Mouse (Mus musculus): ENCODE results near the gene Csnk2a2. TPM values are rescaled to one million over a fixed set of nuclear protein-coding genes. Genes with fewer than 3 reads are reported as not detected.
A peak's percentile ranks its signal among the peaks of the same experiment; 100 is the strongest.

Gene Csnk2a2
- polyA plus RNA-seq, 1 experiment from 2014 or later: 17.5 TPM

DNA sequence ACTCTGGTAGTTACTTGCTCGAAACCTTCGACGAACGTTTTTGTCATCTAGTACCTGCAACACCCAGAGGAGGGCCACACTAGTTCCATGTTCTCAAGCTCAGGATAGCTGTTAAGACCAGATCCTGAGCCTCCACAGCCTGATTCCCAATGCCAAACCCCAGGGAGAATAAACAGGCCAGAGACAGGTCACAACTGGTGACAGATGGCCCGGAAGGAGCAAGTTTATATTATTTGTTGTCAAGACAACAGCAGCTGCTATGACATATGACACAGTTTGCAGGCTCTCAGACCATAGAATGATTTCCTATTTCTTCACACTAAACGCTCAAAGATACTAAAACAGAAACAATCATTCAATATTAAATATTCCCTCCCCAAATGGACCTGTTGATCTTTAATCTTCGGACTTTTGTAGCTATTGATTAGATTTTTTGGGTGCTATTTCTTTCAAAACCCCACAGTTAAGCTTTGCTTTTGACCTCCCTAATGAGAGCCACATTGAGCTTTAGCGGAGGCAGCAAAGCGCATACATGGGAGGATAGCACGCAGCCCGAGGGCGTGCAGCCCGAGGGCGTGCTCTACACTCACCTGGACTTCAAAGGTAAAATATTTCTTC is 67.5 kb downstream of the Csnk2a2 start:
- H3K4me1 ChIP-seq (replicated peaks; ENCODE audit: control insufficient read depth, insufficient read depth, low read length): peaks cover 14% of the 10 kb centered on the region; the same call in 1 of the 2 replicates
- no peak overlapping the region for H3K9ac ChIP-seq (ENCODE audit: low read length)
- no peaks in the 10 kb centered on the region for H3K27me3 ChIP-seq (replicated peaks; ENCODE audit: control insufficient read depth, insufficient read depth, low read length)
- DNase-seq (ENCODE audit: low spot score): no peak
- 89% methylated on average over 14 of the region's 14 CpGs for WGBS
- H3K9me3 ChIP-seq (ENCODE audit: control insufficient read depth, low read length): no peaks in the 10 kb centered on the region
- H3K4me3 ChIP-seq (ENCODE audit: low read depth, low read length): no peak overlapping the region
- no peak for ATAC-seq (replicated peaks; ENCODE audit: low FRiP score, low TSS enrichment, low read depth)
- no peak overlapping the region for H3K4me2 ChIP-seq (ENCODE audit: low read length)
- peaks cover 43% of the 10 kb centered on the region for H3K36me3 ChIP-seq (ENCODE audit: control insufficient read depth, insufficient read depth, low read length)
- H3K27ac ChIP-seq (ENCODE audit: low read depth): no peak overlapping the region

DNA sequence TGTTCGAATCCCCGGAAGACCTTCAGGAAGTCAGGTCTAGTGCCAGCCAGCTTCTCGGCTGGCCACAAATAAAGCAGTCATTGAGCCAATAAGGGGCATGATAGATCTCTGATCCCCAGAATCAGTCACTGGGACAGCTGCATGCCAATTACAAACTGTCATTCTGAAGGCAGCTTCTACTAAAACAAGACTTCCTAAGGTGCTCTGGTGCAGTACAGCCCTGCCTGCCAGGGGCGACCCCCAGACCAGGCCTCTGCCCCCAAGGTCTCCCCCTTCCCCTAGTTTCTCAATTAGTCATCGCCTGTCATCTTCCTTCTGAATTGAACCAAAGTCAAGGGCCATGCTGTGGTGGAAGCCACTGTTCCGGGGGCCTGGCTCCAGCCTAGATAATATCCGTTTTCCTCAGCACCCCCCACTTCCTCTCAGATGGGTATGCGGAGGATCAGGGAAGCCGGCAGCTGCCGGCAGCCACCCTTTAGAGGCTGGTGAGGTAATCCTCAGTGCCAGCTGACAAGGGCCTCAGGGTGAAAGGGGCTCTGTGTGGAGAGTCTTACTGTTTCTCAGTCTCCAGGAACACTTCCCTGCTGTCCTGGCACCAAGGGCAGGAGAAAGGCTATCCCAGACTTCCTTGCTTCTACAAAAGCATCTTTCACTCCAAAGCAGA is 78.4 kb downstream of the Csnk2a2 start:
- DNase-seq (ENCODE audit: low spot score): no peak
- ATAC-seq (replicated peaks; ENCODE audit: low FRiP score, low TSS enrichment, low read depth): peak; percentile 78; the same call in 1 of the 2 replicates
- no peak overlapping the region for H3K27ac ChIP-seq (ENCODE audit: low read depth)
- WGBS: 44% methylated on average over 10 of the region's 10 CpGs
- no peaks in the 10 kb centered on the region for H3K36me3 ChIP-seq (ENCODE audit: control insufficient read depth, insufficient read depth, low read length)
- no peaks in the 10 kb centered on the region for H3K27me3 ChIP-seq (replicated peaks; ENCODE audit: control insufficient read depth, insufficient read depth, low read length)
- no peak overlapping the region for H3K9ac ChIP-seq (ENCODE audit: low read length)
- H3K4me3 ChIP-seq (ENCODE audit: low read depth, low read length): no peak overlapping the region
- H3K9me3 ChIP-seq (ENCODE audit: control insufficient read depth, low read length): no peaks in the 10 kb centered on the region
- 0 out of 2 replicates have a peak, but pooled peaks cover 8% of the 10 kb centered on the region for H3K4me1 ChIP-seq (replicated peaks; ENCODE audit: control insufficient read depth, insufficient read depth, low read length)
- no peak overlapping the region for H3K4me2 ChIP-seq (ENCODE audit: low read length)

DNA sequence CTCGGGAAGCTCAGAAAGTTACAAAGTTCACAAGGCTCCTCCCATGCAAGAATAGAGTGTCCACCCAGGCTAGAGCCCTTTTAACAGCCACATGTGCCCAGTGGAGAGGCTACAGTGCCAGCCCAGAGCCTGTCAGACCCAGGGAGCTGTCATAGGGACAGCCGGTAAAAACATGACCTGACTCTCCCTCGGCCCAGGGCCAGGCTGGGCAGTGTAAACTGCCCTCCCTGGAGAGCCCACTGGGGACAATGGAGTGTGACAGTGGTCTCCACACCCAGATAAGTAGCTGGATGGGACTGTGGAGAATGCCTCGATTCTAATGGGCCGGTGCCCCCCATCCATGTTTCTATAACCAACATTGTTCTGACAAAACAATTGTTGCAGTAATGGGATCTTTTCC is 80.3 kb downstream of the Csnk2a2 start:
- no peak overlapping the region for H3K9ac ChIP-seq (ENCODE audit: low read length)
- ATAC-seq (replicated peaks; ENCODE audit: low FRiP score, low TSS enrichment, low read depth) (no peak), DNase-seq (ENCODE audit: low spot score) (no peak)
- H3K4me2 ChIP-seq (ENCODE audit: low read length): no peak overlapping the region
- H3K9me3 ChIP-seq (ENCODE audit: control insufficient read depth, low read length): no peaks in the 10 kb centered on the region
- H3K4me3 ChIP-seq (ENCODE audit: low read depth, low read length): no peak overlapping the region
- H3K27ac ChIP-seq (ENCODE audit: low read depth): no peak overlapping the region
- 0 out of 2 replicates have a peak, but pooled peaks cover 8% of the 10 kb centered on the region for H3K4me1 ChIP-seq (replicated peaks; ENCODE audit: control insufficient read depth, insufficient read depth, low read length)
- no peaks in the 10 kb centered on the region for H3K36me3 ChIP-seq (ENCODE audit: control insufficient read depth, insufficient read depth, low read length)
- WGBS: 73% methylated on average over 5 of the region's 5 CpGs
- H3K27me3 ChIP-seq (replicated peaks; ENCODE audit: control insufficient read depth, insufficient read depth, low read length): no peaks in the 10 kb centered on the region

DNA sequence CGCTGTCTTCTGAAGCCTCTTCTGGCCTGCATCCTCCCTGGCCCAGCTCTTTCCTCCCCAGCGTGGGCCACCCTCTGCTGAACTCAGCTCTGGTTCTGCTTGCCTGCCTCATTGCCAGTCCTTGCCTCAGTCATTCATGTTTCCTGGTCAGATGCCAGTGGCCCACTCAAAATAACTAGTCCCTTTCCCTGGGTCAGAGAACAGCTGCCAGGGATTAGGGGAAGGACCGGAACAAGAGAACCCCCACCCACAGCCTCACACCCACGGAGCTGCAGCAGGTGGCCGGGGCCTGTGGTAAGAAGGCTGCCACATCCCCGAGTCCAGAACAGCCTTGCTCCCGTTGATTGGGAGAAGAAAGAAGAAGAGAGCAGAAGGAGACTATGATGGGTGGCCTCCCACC is 88.7 kb downstream of the Csnk2a2 start:
- Histone ChIP-seq H3K4me1 (replicated peaks; ENCODE audit: control insufficient read depth, insufficient read depth, low read length) (peaks cover 3% of the 10 kb centered on the region; the same call in 1 of the 2 replicates), H3K27me3 (replicated peaks; ENCODE audit: control insufficient read depth, insufficient read depth, low read length) (no peaks in the 10 kb centered on the region), H3K4me3 (ENCODE audit: low read depth, low read length) (no peak overlapping the region), H3K4me2 (ENCODE audit: low read length) (no peak overlapping the region), H3K9me3 (ENCODE audit: control insufficient read depth, low read length) (no peaks in the 10 kb centered on the region), H3K9ac (ENCODE audit: low read length) (no peak overlapping the region), H3K36me3 (ENCODE audit: control insufficient read depth, insufficient read depth, low read length) (no peaks in the 10 kb centered on the region), H3K27ac (ENCODE audit: low read depth) (no peak overlapping the region)
- ATAC-seq (replicated peaks; ENCODE audit: low FRiP score, low TSS enrichment, low read depth): no peak
- 78% methylated on average over 7 of the region's 7 CpGs for WGBS
- DNase-seq (ENCODE audit: low spot score): no peak

DNA sequence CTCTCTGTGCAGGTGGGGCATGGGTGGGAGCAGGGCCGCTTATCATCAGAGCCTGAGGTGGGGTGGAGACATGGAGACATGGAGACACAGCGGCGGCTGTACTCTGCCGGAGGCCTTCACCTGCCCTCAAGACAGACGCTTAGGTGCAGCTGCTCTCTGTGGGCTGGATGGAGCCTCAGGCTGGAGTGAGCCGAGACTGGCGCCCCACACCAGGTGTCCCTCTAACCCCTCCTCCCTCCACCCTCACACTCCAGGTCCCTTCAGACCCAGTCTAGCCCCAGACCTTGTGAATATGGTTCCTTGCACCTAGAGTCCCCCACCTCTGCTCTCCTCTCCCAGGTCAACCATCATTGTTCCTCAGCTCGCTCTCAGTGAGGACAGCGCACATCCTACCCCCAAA is 90.7 kb downstream of the Csnk2a2 start:
- no peak overlapping the region for H3K4me2 ChIP-seq (ENCODE audit: low read length)
- H3K27ac ChIP-seq (ENCODE audit: low read depth): no peak overlapping the region
- WGBS: 80% methylated on average over 9 of the region's 9 CpGs
- H3K27me3 ChIP-seq (replicated peaks; ENCODE audit: control insufficient read depth, insufficient read depth, low read length): no peaks in the 10 kb centered on the region
- peaks cover 6% of the 10 kb centered on the region; the same call in 1 of the 2 replicates for H3K4me1 ChIP-seq (replicated peaks; ENCODE audit: control insufficient read depth, insufficient read depth, low read length)
- H3K36me3 ChIP-seq (ENCODE audit: control insufficient read depth, insufficient read depth, low read length): no peaks in the 10 kb centered on the region
- no peaks in the 10 kb centered on the region for H3K9me3 ChIP-seq (ENCODE audit: control insufficient read depth, low read length)
- no peak overlapping the region for H3K4me3 ChIP-seq (ENCODE audit: low read depth, low read length)
- DNase-seq (ENCODE audit: low spot score): no peak
- no peak; the same call in 1 of the 2 replicates for ATAC-seq (replicated peaks; ENCODE audit: low FRiP score, low TSS enrichment, low read depth)
- H3K9ac ChIP-seq (ENCODE audit: low read length): no peak overlapping the region

DNA sequence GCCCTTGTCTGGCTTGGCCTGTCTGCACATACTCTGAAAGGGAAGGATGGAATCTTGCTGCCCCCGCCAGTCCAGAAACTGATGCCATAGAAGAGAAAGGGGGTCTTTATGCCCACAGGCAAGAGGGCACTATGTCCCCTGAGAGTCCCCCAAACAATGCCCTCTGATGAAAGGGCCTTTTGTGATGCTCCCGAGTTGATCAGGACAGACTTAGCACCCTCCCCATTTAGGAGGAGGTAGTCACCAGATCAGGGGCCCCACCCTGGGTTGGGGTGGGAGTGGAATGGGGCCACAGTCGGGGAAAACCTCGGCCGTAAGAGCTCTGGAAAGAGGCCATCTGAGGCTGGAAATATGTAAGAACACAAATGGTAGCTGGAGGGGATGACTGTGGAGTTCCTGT is 92.6 kb downstream of the Csnk2a2 start:
- Histone ChIP-seq H3K27me3 (replicated peaks; ENCODE audit: control insufficient read depth, insufficient read depth, low read length) (no peaks in the 10 kb centered on the region), H3K9ac (ENCODE audit: low read length) (no peak overlapping the region), H3K4me1 (replicated peaks; ENCODE audit: control insufficient read depth, insufficient read depth, low read length) (peaks cover 6% of the 10 kb centered on the region; the same call in 1 of the 2 replicates), H3K9me3 (ENCODE audit: control insufficient read depth, low read length) (no peaks in the 10 kb centered on the region), H3K27ac (ENCODE audit: low read depth) (no peak overlapping the region), H3K4me3 (ENCODE audit: low read depth, low read length) (no peak overlapping the region), H3K36me3 (ENCODE audit: control insufficient read depth, insufficient read depth, low read length) (no peaks in the 10 kb centered on the region), H3K4me2 (ENCODE audit: low read length) (no peak overlapping the region)
- no peak for ATAC-seq (replicated peaks; ENCODE audit: low FRiP score, low TSS enrichment, low read depth)
- WGBS: 62% methylated on average over 5 of the region's 5 CpGs
- no peak for DNase-seq (ENCODE audit: low spot score)

DNA sequence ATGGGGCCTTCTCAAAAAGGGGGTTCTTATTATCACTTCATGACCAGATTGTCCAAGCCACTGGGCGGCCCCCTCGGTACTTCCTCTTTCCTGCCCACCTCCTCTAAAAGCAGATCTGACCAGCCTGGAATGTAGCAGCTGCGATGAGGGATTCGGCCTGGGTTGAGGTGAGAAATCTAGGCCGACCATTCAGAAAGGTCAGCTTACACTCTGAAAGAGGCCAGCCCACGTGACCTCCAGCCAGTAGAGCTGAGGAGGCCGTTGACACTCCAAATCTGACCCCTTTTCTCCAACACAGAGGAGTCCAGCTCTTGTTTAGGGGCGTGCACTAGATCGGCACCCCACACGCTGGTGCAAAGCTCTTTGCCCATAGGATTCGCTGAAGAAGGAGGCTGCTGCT is 93.1 kb downstream of the Csnk2a2 start:
- Histone ChIP-seq H3K4me3 (ENCODE audit: low read depth, low read length) (no peak overlapping the region), H3K9ac (ENCODE audit: low read length) (no peak overlapping the region), H3K27ac (ENCODE audit: low read depth) (no peak overlapping the region), H3K9me3 (ENCODE audit: control insufficient read depth, low read length) (no peaks in the 10 kb centered on the region), H3K4me2 (ENCODE audit: low read length) (no peak overlapping the region), H3K27me3 (replicated peaks; ENCODE audit: control insufficient read depth, insufficient read depth, low read length) (no peaks in the 10 kb centered on the region), H3K4me1 (replicated peaks; ENCODE audit: control insufficient read depth, insufficient read depth, low read length) (peaks cover 6% of the 10 kb centered on the region; the same call in 1 of the 2 replicates), H3K36me3 (ENCODE audit: control insufficient read depth, insufficient read depth, low read length) (no peaks in the 10 kb centered on the region)
- 46% methylated on average over 11 of the region's 11 CpGs for WGBS
- DNase-seq (ENCODE audit: low spot score) (no peak), ATAC-seq (replicated peaks; ENCODE audit: low FRiP score, low TSS enrichment, low read depth) (no peak)
